Mouse (Mus musculus) hindbrain, embryonic 16.5 days (tissue): ENCODE measurements around the gene Thegl. TPM values are rescaled to one million over a fixed set of nuclear protein-coding genes. Genes with fewer than 3 reads are reported as not detected.
"Not testable (repeated sequence)": the region's sequence is repeated elsewhere in the genome, so short reads cannot be mapped to it uniquely, and the experiment has no call there.

Source experiments
- ATAC-seq: fragments of 200-750 bp; cut with Nextera tagmentation; 2 replicates; pipeline ENCODE4 v1.8.0; 2017; ENCODE audit warnings: moderate TSS enrichment, moderate library complexity
- H3K27ac ChIP-seq: fragments of 300-500 bp; sonication (generic); 2 replicates; pipeline ENCODE4 v1.5.1; 2014; ENCODE audit warnings: low read depth, mild to moderate bottlenecking, control low read depth, low read length, moderate library complexity
- H3K27me3 ChIP-seq: fragments of 300-500 bp; sonication (generic); replicated peaks from 2 replicates; pipeline ENCODE4 v1.6.1; 2014; ENCODE audit warnings: low read length; ENCODE audit not compliant: control insufficient read depth, insufficient read depth
- H3K36me3 ChIP-seq: fragments of 300-500 bp; sonication (generic); 2 replicates; pipeline ENCODE4 v1.6.1; 2014; ENCODE audit warnings: mild to moderate bottlenecking, low read length, moderate library complexity, mixed read lengths; ENCODE audit not compliant: control insufficient read depth, insufficient read depth
- H3K4me1 ChIP-seq: fragments of 300-500 bp; sonication (generic); 2 replicates; pipeline ENCODE4 v1.6.1; 2014; ENCODE audit warnings: low read depth, low read length; ENCODE audit not compliant: control insufficient read depth, insufficient read depth
- H3K4me2 ChIP-seq: fragments of 300-500 bp; sonication (generic); 2 replicates; pipeline ENCODE4 v1.6.1; 2014; ENCODE audit warnings: mild to moderate bottlenecking, low read length, control low read depth, moderate library complexity
- H3K4me3 ChIP-seq: fragments of 300-500 bp; sonication (generic); 2 replicates; pipeline ENCODE4 v1.5.1; 2014; ENCODE audit warnings: mild to moderate bottlenecking, low read length, control low read depth, moderate library complexity
- H3K9ac ChIP-seq: fragments of 300-500 bp; sonication (generic); 2 replicates; pipeline ENCODE4 v1.6.1; 2014; ENCODE audit warnings: low read depth, mild to moderate bottlenecking, control low read depth, low read length, moderate library complexity
- H3K9me3 ChIP-seq: fragments of 300-500 bp; sonication (generic); 2 replicates; pipeline ENCODE4 v1.6.1; 2014; ENCODE audit warnings: mild to moderate bottlenecking, low read length, moderate library complexity; ENCODE audit not compliant: control insufficient read depth
- WGBS: fragments of 180-500 bp; shearing (Covaris S2); extraction: QIAGEN DNeasy Blood & Tissue Kit; methylation state at CpG from one replicate; pipeline ENCODE4 v1.1.7; 2014; 5-methylcytosine and 5-hydroxymethylcytosine counted together
- polyA plus RNA-seq: library from polyadenylated mRNA; unstranded; fragments of >200 nt; fragmentation: Nextera tagmentation; extraction: Ambion mirVana; gene quantifications from 2 replicates; pipeline ENCODE4 v1.2.1, GENCODE M21; 2015

The Thegl gene
- polyA plus RNA-seq, 1 experiment from 2014 or later, result 0.73 TPM

GRCm38 (mm10) chr5:77035101-77035500 is 19.3 kb downstream of the Thegl start:
- not testable (repeated sequence) for ATAC-seq, H3K27ac ChIP-seq, H3K4me3 ChIP-seq, H3K27me3 ChIP-seq, H3K9me3 ChIP-seq, H3K4me2 ChIP-seq, H3K36me3 ChIP-seq, H3K9ac ChIP-seq, H3K4me1 ChIP-seq

- H3K36me3 ChIP-seq, result no peaks in the 10 kb centered on the region
- ATAC-seq, result no peak
- H3K9me3 ChIP-seq, result no peaks in the 10 kb centered on the region
- H3K27me3 ChIP-seq, result no peaks in the 10 kb centered on the region
- no peaks in the 10 kb centered on the region for H3K4me1 ChIP-seq
- H3K4me3 ChIP-seq, result no peak overlapping the region
- H3K4me2 ChIP-seq, result no peak overlapping the region
- 93% methylated on average over 10 of the region's 10 CpGs for WGBS
- H3K9ac ChIP-seq, result no peak overlapping the region
- no peak overlapping the region for H3K27ac ChIP-seq
These were observed 22.6 kb downstream of the Thegl start for GRCm38 (mm10) chr5:77038451-77038850.

GRCm38 (mm10) chr5:77039391-77039790 is 23.6 kb downstream of the Thegl start:
- H3K4me2 ChIP-seq, result no peak overlapping the region
- no peak for ATAC-seq
- no peaks in the 10 kb centered on the region for H3K27me3 ChIP-seq
- H3K27ac ChIP-seq, result no peak overlapping the region
- H3K36me3 ChIP-seq, result no peaks in the 10 kb centered on the region
- H3K4me1 ChIP-seq, result no peaks in the 10 kb centered on the region
- no peaks in the 10 kb centered on the region for H3K9me3 ChIP-seq
- H3K4me3 ChIP-seq, result no peak overlapping the region
- no peak overlapping the region for H3K9ac ChIP-seq

GRCm38 (mm10) chr5:77044362-77044761 is 28.5 kb downstream of the Thegl start:
- H3K27ac ChIP-seq, result no peak overlapping the region
- no peak overlapping the region for H3K4me3 ChIP-seq
- H3K4me2 ChIP-seq, result no peak overlapping the region
- WGBS, result 75% methylated on average over 5 of the region's 5 CpGs
- H3K9ac ChIP-seq, result no peak overlapping the region
- H3K36me3 ChIP-seq, result no peaks in the 10 kb centered on the region
- no peaks in the 10 kb centered on the region for H3K4me1 ChIP-seq
- no peaks in the 10 kb centered on the region for H3K27me3 ChIP-seq
- no peaks in the 10 kb centered on the region for H3K9me3 ChIP-seq
- no peak for ATAC-seq

- no peaks in the 10 kb centered on the region for H3K9me3 ChIP-seq
- no peaks in the 10 kb centered on the region for H3K4me1 ChIP-seq
- no peaks in the 10 kb centered on the region for H3K27me3 ChIP-seq
- no peak overlapping the region for H3K27ac ChIP-seq
- no peaks in the 10 kb centered on the region for H3K36me3 ChIP-seq
- no peak for ATAC-seq
- no peak overlapping the region for H3K4me2 ChIP-seq
- H3K9ac ChIP-seq, result no peak overlapping the region
- 92% methylated on average over 5 of the region's 5 CpGs for WGBS
- H3K4me3 ChIP-seq, result no peak overlapping the region
These were observed 36.8 kb downstream of the Thegl start for GRCm38 (mm10) chr5:77052616-77053015.

GRCm38 (mm10) chr5:77056881-77057440 is 41.1 kb downstream of the Thegl start:
- Histone ChIP-seq H3K4me1 (no peaks in the 10 kb centered on the region), H3K9ac (no peak overlapping the region), H3K9me3 (no peaks in the 10 kb centered on the region), H3K4me2 (no peak overlapping the region), H3K27ac (no peak overlapping the region), H3K4me3 (no peak overlapping the region), H3K27me3 (no peaks in the 10 kb centered on the region), H3K36me3 (no peaks in the 10 kb centered on the region)
- 43% methylated on average over 12 of the region's 12 CpGs for WGBS
- no peak for ATAC-seq

- no peaks in the 10 kb centered on the region for H3K27me3 ChIP-seq
- no peak overlapping the region for H3K27ac ChIP-seq
- ATAC-seq, result no peak
- H3K4me2 ChIP-seq, result no peak overlapping the region
- H3K9ac ChIP-seq, result no peak overlapping the region
- no peak overlapping the region for H3K4me3 ChIP-seq
- no peaks in the 10 kb centered on the region for H3K4me1 ChIP-seq
- no peaks in the 10 kb centered on the region for H3K36me3 ChIP-seq
- H3K9me3 ChIP-seq, result no peaks in the 10 kb centered on the region
- 40% methylated on average over 10 of the region's 10 CpGs for WGBS
These were observed 44.5 kb downstream of the Thegl start for GRCm38 (mm10) chr5:77060363-77060762.

- no peak for ATAC-seq
- WGBS, result 37% methylated on average over 17 of the region's 17 CpGs
- Histone ChIP-seq H3K27me3 (no peaks in the 10 kb centered on the region), H3K27ac (no peak overlapping the region), H3K9ac (no peak overlapping the region), H3K4me1 (no peaks in the 10 kb centered on the region), H3K4me2 (no peak overlapping the region), H3K4me3 (no peak overlapping the region), H3K36me3 (no peaks in the 10 kb centered on the region), H3K9me3 (no peaks in the 10 kb centered on the region)
These were observed 45.7 kb downstream of the Thegl start for GRCm38 (mm10) chr5:77061372-77062038.

GRCm38 (mm10) chr5:77067321-77067720 is 51.5 kb downstream of the Thegl start:
- Histone ChIP-seq H3K9me3 (no peaks in the 10 kb centered on the region), H3K4me2 (no peak overlapping the region), H3K4me1 (no peaks in the 10 kb centered on the region), H3K27me3 (no peaks in the 10 kb centered on the region), H3K4me3 (no peak overlapping the region), H3K36me3 (no peaks in the 10 kb centered on the region), H3K27ac (no peak overlapping the region), H3K9ac (no peak overlapping the region)
- 73% methylated on average over 8 of the region's 8 CpGs for WGBS
- ATAC-seq, result no peak
